19 mouse cellular contexts compared by ENCODE assay signal in genomic region chr8:90519567-90519966, GRCm38 (mm10).
"Had no signal": no experiment of that assay in that cellular context is flagged by ENCODE, and none has a peak within 500 bp of the region (broad histone marks: within the 10 kb centered on the region; RNA-seq: fewer than 3 reads in every experiment).

No protein-coding gene starts in this region.

- DNase-seq: kidney, adult 11 months; kidney, adult 8-10 months; kidney, postnatal 36 days; layer of hippocampus, postnatal 36 days; liver, embryonic 13.5 days; lung, adult 2 months; lung, postnatal 14 days; lung, postnatal 4 days; right cerebral cortex, adult 18-20 months; right cerebral cortex, postnatal 14 days; right cerebral cortex, postnatal 4 days; thymus, adult 2 months; thymus, postnatal 14 days; thymus, postnatal 4 days had no signal

- H3K4me3 ChIP-seq: intestine, embryonic 15.5 days; kidney, embryonic 15.5 days; left cerebral cortex, adult 2 months; liver, embryonic 13.5 days; myocyte had no signal

- H3K36me3 ChIP-seq: intestine, embryonic 15.5 days; kidney, embryonic 15.5 days; liver, embryonic 13.5 days had no signal

- H3K27ac ChIP-seq: intestine, embryonic 15.5 days; kidney, embryonic 15.5 days; left cerebral cortex, adult 2 months; liver, embryonic 13.5 days; stomach, postnatal 0 days had no signal

- H3K9ac ChIP-seq: intestine, embryonic 15.5 days; kidney, embryonic 15.5 days; liver, embryonic 13.5 days had no signal

- H3K9me3 ChIP-seq: intestine, embryonic 15.5 days; kidney, embryonic 15.5 days; liver, embryonic 13.5 days had no signal

- ATAC-seq: intestine, embryonic 15.5 days had no signal

- H3K4me2 ChIP-seq: intestine, embryonic 15.5 days; kidney, embryonic 15.5 days; liver, embryonic 13.5 days had no signal

- H3K4me1 ChIP-seq: intestine, embryonic 15.5 days; kidney, embryonic 15.5 days; liver, embryonic 13.5 days had no signal

- H3K27me3 ChIP-seq: intestine, embryonic 15.5 days; kidney, embryonic 15.5 days; liver, embryonic 13.5 days had no signal
